ENCODE assay signal across 12 mouse cellular contexts in the genomic region with DNA sequence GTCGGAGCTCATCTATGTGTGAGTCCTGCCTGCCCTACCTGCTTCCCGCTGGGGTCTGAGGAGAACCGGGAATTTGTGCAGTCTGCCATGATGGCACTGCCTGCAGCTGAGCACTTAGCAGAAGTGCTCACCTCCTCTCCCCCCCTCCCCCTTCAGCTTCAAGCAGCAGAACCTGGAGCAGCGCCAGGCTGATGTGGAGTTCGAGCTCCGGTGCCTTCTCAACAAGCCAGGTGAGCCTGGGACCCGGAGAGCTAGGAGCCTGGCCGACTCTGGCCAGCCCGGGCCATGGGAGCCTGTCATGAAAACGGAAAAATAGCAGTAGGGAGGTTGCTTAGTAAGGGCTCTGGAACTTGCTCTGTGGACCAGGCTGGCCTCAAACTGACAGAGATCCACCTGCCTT. TPM values are rescaled to one million over a fixed set of nuclear protein-coding genes. Genes with fewer than 3 reads are reported as not detected.
A peak's percentile ranks its signal among the peaks of the same experiment; 100 is the strongest.
DNase-seq lines count a peak whose midpoint lies in the region; ATAC-seq and TF ChIP-seq lines count a peak whose summit lies in the region.
"Had no signal": no experiment of that assay in that cellular context is flagged by ENCODE, and none has a peak within 500 bp of the region (broad histone marks: within the 10 kb centered on the region; RNA-seq: fewer than 3 reads in every experiment).

No protein-coding gene starts in this region.

- no peak for TF ChIP-seq CTCF in kidney, postnatal 0 days (IDR thresholded peaks at IDR 0.05; ENCODE audit: low read depth)

- WGBS in heart, embryonic 15.5 days = 57% methylated on average over 10 of the region's 10 CpGs
- WGBS in kidney, postnatal 0 days = 80% methylated on average over 10 of the region's 10 CpGs
- 84% methylated on average over 10 of the region's 10 CpGs for WGBS in neural tube, embryonic 15.5 days

- peaks cover 20% of the 10 kb centered on the region for H3K4me1 ChIP-seq in heart, embryonic 15.5 days (replicated peaks)
- H3K4me1 ChIP-seq in kidney, postnatal 0 days (replicated peaks; ENCODE audit: insufficient read depth, low read length) = peaks cover 13% of the 10 kb centered on the region; the same call in 1 of the 2 replicates
- H3K4me1 ChIP-seq in neural tube, embryonic 15.5 days = 0 out of 2 replicates have a peak, but pooled peaks cover 2% of the 10 kb centered on the region

- no peaks in the 10 kb centered on the region for H3K9me3 ChIP-seq in heart, embryonic 15.5 days (replicated peaks)
- H3K9me3 ChIP-seq in kidney, postnatal 0 days (replicated peaks; ENCODE audit: low read length) = no peaks in the 10 kb centered on the region
- H3K9me3 ChIP-seq in neural tube, embryonic 15.5 days (replicated peaks) = no peaks in the 10 kb centered on the region

- no peak for DNase-seq in heart, postnatal 14 days
- peak; percentile 61 for DNase-seq in NIH3T3 (ENCODE audit: low read depth)
- DNase-seq in kidney, postnatal 0 days (ENCODE audit: low spot score) = no peak
- DNase-seq in lung, postnatal 10 days = peak; percentile 67
- no peak for DNase-seq in spleen, adult 12 weeks (ENCODE audit: low spot score)
- DNase-seq: thymus, postnatal 14 days had no signal

- H3K4me3 ChIP-seq in heart, embryonic 15.5 days = no peak overlapping the region
- H3K4me3 ChIP-seq in kidney, postnatal 0 days (replicated peaks; ENCODE audit: low read depth, low read length) = no peak overlapping the region
- no peak overlapping the region for H3K4me3 ChIP-seq in neural tube, embryonic 15.5 days (replicated peaks)
- H3K4me3 ChIP-seq: erythroblast, embryonic 14.5 days had no signal

- intact Hi-C loops in heart, postnatal 14 days (cut with DNase I) = no loop called here

- peak overlapping the region; percentile 65 for H3K27ac ChIP-seq in heart, embryonic 15.5 days
- peak overlapping the region; percentile 50; the same call in 1 of the 2 replicates for H3K27ac ChIP-seq in kidney, postnatal 0 days
- no peak overlapping the region for H3K27ac ChIP-seq in neural tube, embryonic 15.5 days (replicated peaks)

- H3K4me2 ChIP-seq in heart, embryonic 15.5 days = no peak overlapping the region
- no peak overlapping the region for H3K4me2 ChIP-seq in kidney, postnatal 0 days (ENCODE audit: low read length)
- no peak overlapping the region for H3K4me2 ChIP-seq in neural tube, embryonic 15.5 days

- ATAC-seq in heart, embryonic 15.5 days (replicated peaks; ENCODE audit: insufficient number of reproducible peaks, insufficient read depth, low FRiP score, low read depth) = no peak
- ATAC-seq in kidney, postnatal 0 days (replicated peaks; ENCODE audit: low FRiP score, low read depth) = no peak
- no peak for ATAC-seq in neural tube, embryonic 15.5 days (ENCODE audit: low FRiP score)
- ATAC-seq: midbrain, embryonic 16.5 days had no signal

- H3K9ac ChIP-seq in heart, embryonic 15.5 days = peak overlapping the region; percentile 23; the same call in 1 of the 2 replicates
- no peak overlapping the region for H3K9ac ChIP-seq in kidney, postnatal 0 days (ENCODE audit: low read depth, low read length)
- H3K9ac ChIP-seq in neural tube, embryonic 15.5 days (replicated peaks) = no peak overlapping the region

- no peaks in the 10 kb centered on the region for H3K27me3 ChIP-seq in heart, embryonic 15.5 days
- H3K27me3 ChIP-seq in kidney, postnatal 0 days (ENCODE audit: insufficient read depth, low read length) = no peaks in the 10 kb centered on the region
- H3K27me3 ChIP-seq in neural tube, embryonic 15.5 days (replicated peaks) = no peaks in the 10 kb centered on the region
- H3K27me3 ChIP-seq: CH12.LX had no signal

- H3K36me3 ChIP-seq in heart, embryonic 15.5 days = peaks cover 89% of the 10 kb centered on the region
- peaks cover 60% of the 10 kb centered on the region for H3K36me3 ChIP-seq in kidney, postnatal 0 days (ENCODE audit: insufficient read depth, low read length)
- peaks cover 74% of the 10 kb centered on the region for H3K36me3 ChIP-seq in neural tube, embryonic 15.5 days

RNA-seq across cellular contexts. Expression of gene Polr2f, which starts 10.0 kb away (rescaled TPM):
- 207 and 240 TPM in 2 replicates for polyA plus RNA-seq in heart, embryonic 15.5 days (2015; fragmentation: Nextera tagmentation; extraction: Ambion mirVana)
- total RNA-seq in heart, postnatal 14 days (2021) = 100 to 1,000 TPM; 111 to 116 TPM
- polyA plus RNA-seq in kidney, postnatal 0 days (2015; fragmentation: Nextera tagmentation; extraction: Ambion mirVana) = 314 and 321 TPM in 2 replicates
- polyA plus RNA-seq in neural tube, embryonic 15.5 days (2015; fragmentation: Nextera tagmentation; extraction: Ambion mirVana) = 248 and 249 TPM in 2 replicates

RNA-seq across cellular contexts. Expression of gene 1700088E04Rik, which starts 10.3 kb away (rescaled TPM):
- 7.4 and 8.1 TPM in 2 replicates for polyA plus RNA-seq in heart, embryonic 15.5 days (2015; fragmentation: Nextera tagmentation; extraction: Ambion mirVana)
- total RNA-seq in heart, postnatal 14 days (2021) = 1 to 10 TPM; 1.3 to 2.7 TPM
- polyA plus RNA-seq in kidney, postnatal 0 days (2015; fragmentation: Nextera tagmentation; extraction: Ambion mirVana) = 12.9 and 15.2 TPM in 2 replicates
- polyA plus RNA-seq in neural tube, embryonic 15.5 days (2015; fragmentation: Nextera tagmentation; extraction: Ambion mirVana) = 11.3 and 12.6 TPM in 2 replicates
- polyA plus RNA-seq: erythroblast, embryonic 14.5 days had no signal

RNA-seq across cellular contexts. Expression of gene Micall1, which starts 22.1 kb away (rescaled TPM):
- polyA plus RNA-seq in heart, embryonic 15.5 days (2015; fragmentation: Nextera tagmentation; extraction: Ambion mirVana) = 20.2 and 23.3 TPM in 2 replicates
- 10 to 100 TPM; 61.2 to 64.9 TPM for total RNA-seq in heart, postnatal 14 days (2021)
- 5.9 and 6.6 TPM in 2 replicates for polyA plus RNA-seq in kidney, postnatal 0 days (2015; fragmentation: Nextera tagmentation; extraction: Ambion mirVana)
- 11.6 and 12.2 TPM in 2 replicates for polyA plus RNA-seq in neural tube, embryonic 15.5 days (2015; fragmentation: Nextera tagmentation; extraction: Ambion mirVana)

RNA-seq across cellular contexts. Expression of gene Sox10, which starts 34.3 kb away (rescaled TPM):
- polyA plus RNA-seq in heart, embryonic 15.5 days (2015; fragmentation: Nextera tagmentation; extraction: Ambion mirVana) = 0.45 and 1.3 TPM in 2 replicates
- total RNA-seq in heart, postnatal 14 days (2021) = 1 to 10 TPM; 1.6 to 1.8 TPM
- polyA plus RNA-seq in kidney, postnatal 0 days (2015; fragmentation: Nextera tagmentation; extraction: Ambion mirVana) = 0.23 and 0.25 TPM in 2 replicates
- polyA plus RNA-seq in neural tube, embryonic 15.5 days (2015; fragmentation: Nextera tagmentation; extraction: Ambion mirVana) = 11.6 and 13.4 TPM in 2 replicates
- total RNA-seq: hematopoietic stem cell, adult 5-6 weeks had no signal
- polyA plus RNA-seq: erythroblast, embryonic 14.5 days had no signal

RNA-seq across cellular contexts. Expression of gene Eif3l, which starts 55.8 kb away (rescaled TPM):
- polyA plus RNA-seq in heart, embryonic 15.5 days (2015; fragmentation: Nextera tagmentation; extraction: Ambion mirVana) = 131 and 151 TPM in 2 replicates
- 10 to 100 TPM; 73.8 to 81.1 TPM for total RNA-seq in heart, postnatal 14 days (2021)
- 199 and 218 TPM in 2 replicates for polyA plus RNA-seq in kidney, postnatal 0 days (2015; fragmentation: Nextera tagmentation; extraction: Ambion mirVana)
- polyA plus RNA-seq in neural tube, embryonic 15.5 days (2015; fragmentation: Nextera tagmentation; extraction: Ambion mirVana) = 164 and 193 TPM in 2 replicates

Comparison
In these comparisons a context has a peak if more than half of its experiments do, and no peak if none do; other contexts are left out.
1. DNase-seq: peak in NIH3T3 (single experiment) and lung, postnatal 10 days (single experiment); none in heart, postnatal 14 days (0 of 2), kidney, postnatal 0 days (single experiment) and spleen, adult 12 weeks (single experiment).